Mouse (Mus musculus) liver, embryonic 13.5 days (tissue): ENCODE data around the gene Mcmbp. TPM values are rescaled to one million over a fixed set of nuclear protein-coding genes. Genes with fewer than 3 reads are reported as not detected.
A peak's percentile ranks its signal among the peaks of the same experiment; 100 is the strongest.

Source experiments
- ATAC-seq: fragments of 200-750 bp; cut with Nextera tagmentation; 2 replicates; pipeline ENCODE4 v1.8.0; 2017; ENCODE audit warnings: low read depth, mild to moderate bottlenecking, moderate number of reproducible peaks, moderate library complexity
- DNase-seq: peaks from one replicate; pipeline ENCODE4 v3.0.0; 2022
- H3K27ac ChIP-seq: fragments of 300-500 bp; sonication (generic); 2 replicates; pipeline ENCODE4 v1.5.1; 2015; ENCODE audit warnings: moderate library complexity, mild to moderate bottlenecking, inconsistent platforms
- H3K27me3 ChIP-seq: fragments of 300-500 bp; sonication (generic); 2 replicates; pipeline ENCODE4 v1.6.1; 2015; ENCODE audit warnings: mild to moderate bottlenecking, inconsistent platforms
- H3K36me3 ChIP-seq: fragments of 300-500 bp; sonication (generic); 2 replicates; pipeline ENCODE4 v1.6.1; 2015; ENCODE audit warnings: mild to moderate bottlenecking, inconsistent platforms
- H3K4me1 ChIP-seq: fragments of 300-500 bp; sonication (generic); replicated peaks from 2 replicates; pipeline ENCODE4 v1.6.1; 2015; ENCODE audit warnings: inconsistent platforms
- H3K4me2 ChIP-seq: fragments of 300-500 bp; sonication (generic); 2 replicates; pipeline ENCODE4 v1.6.1; 2015; ENCODE audit warnings: inconsistent platforms, mild to moderate bottlenecking, moderate library complexity
- H3K4me3 ChIP-seq: fragments of 300-500 bp; sonication (generic); replicated peaks from 2 replicates; pipeline ENCODE4 v1.5.1; 2015; ENCODE audit warnings: mild to moderate bottlenecking, inconsistent platforms
- H3K9ac ChIP-seq: fragments of 300-500 bp; sonication (generic); 2 replicates; pipeline ENCODE4 v1.6.1; 2015; ENCODE audit warnings: mild to moderate bottlenecking, inconsistent platforms
- H3K9me3 ChIP-seq: fragments of 300-500 bp; sonication (generic); replicated peaks from 2 replicates; pipeline ENCODE4 v1.6.1; 2016; ENCODE audit warnings: inconsistent platforms
- WGBS: fragments of 180-500 bp; shearing (Covaris S2); methylation state at CpG from one replicate; pipeline ENCODE4 v1.1.7; 2015; ENCODE audit not compliant: insufficient replicate concordance; 5-methylcytosine and 5-hydroxymethylcytosine counted together
- polyA plus RNA-seq: library from polyadenylated mRNA; unstranded; fragments of >200 nt; fragmentation: Nextera tagmentation; extraction: Ambion mirVana; gene quantifications from 2 replicates; pipeline ENCODE4 v1.2.1, GENCODE M21; 2015

The Mcmbp gene
- polyA plus RNA-seq, 1 experiment from 2014 or later = 27.1 TPM

GRCm38 (mm10) chr7:128744684-128745485 lies 4.6 kb upstream of the Mcmbp start, which contains the start of gene Sec23ip:
Gene Sec23ip (plus strand): TSS chr7:128744943.
- no peaks in the 10 kb centered on the region for H3K9me3 ChIP-seq
- peak within 1 kb of the TSS; percentile 84 for H3K27ac ChIP-seq
- peak within 1 kb of the TSS; percentile 86 for H3K4me2 ChIP-seq
- under 1% methylated on average over 55 of the region's 55 CpGs for WGBS
- ATAC-seq (peak; percentile 79), DNase-seq (peak; percentile 96)
- peaks cover 6% of the 10 kb centered on the region for H3K36me3 ChIP-seq
- peaks cover 63% of the 10 kb centered on the region for H3K4me1 ChIP-seq
- peak within 1 kb of the TSS; percentile 94 for H3K9ac ChIP-seq
- H3K27me3 ChIP-seq = peaks cover 21% of the 10 kb centered on the region
- H3K4me3 ChIP-seq = peak within 1 kb of the TSS; percentile 93

GRCm38 (mm10) chr7:128743898-128744297 lies 3.6 kb upstream of the Mcmbp start:
- DNase-seq = no peak
- Histone ChIP-seq H3K36me3 (peaks cover 4% of the 10 kb centered on the region; the same call in 1 of the 2 replicates), H3K27me3 (peaks cover 21% of the 10 kb centered on the region), H3K9ac (no peak overlapping the region), H3K4me2 (peak overlapping the region; percentile 86), H3K4me3 (peak overlapping the region; percentile 93), H3K4me1 (peaks cover 59% of the 10 kb centered on the region), H3K27ac (no peak overlapping the region), H3K9me3 (no peaks in the 10 kb centered on the region)
- no peak for ATAC-seq
- WGBS = 31% methylated on average over 2 of the region's 2 CpGs

GRCm38 (mm10) chr7:128739462-128740277 lies 625 bp downstream of the Mcmbp start:
- Histone ChIP-seq H3K36me3 (peaks cover 3% of the 10 kb centered on the region), H3K9ac (peak overlapping the region; percentile 93), H3K4me2 (peak overlapping the region; percentile 95), H3K4me1 (peaks cover 52% of the 10 kb centered on the region), H3K4me3 (peak overlapping the region; percentile 89), H3K27me3 (peaks cover 21% of the 10 kb centered on the region), H3K27ac (peak overlapping the region; percentile 81), H3K9me3 (no peaks in the 10 kb centered on the region)
- peak; percentile 41 for ATAC-seq
- DNase-seq = peak; percentile 28
- under 1% methylated on average over 67 of the region's 80 CpGs for WGBS

GRCm38 (mm10) chr7:128739116-128739461 lies 1.2 kb downstream of the Mcmbp start:
- Histone ChIP-seq H3K36me3 (peaks cover 6% of the 10 kb centered on the region), H3K4me3 (peak overlapping the region; percentile 89), H3K27ac (no peak overlapping the region), H3K27me3 (peaks cover 19% of the 10 kb centered on the region), H3K9ac (peak overlapping the region; percentile 93), H3K4me1 (peaks cover 50% of the 10 kb centered on the region), H3K9me3 (no peaks in the 10 kb centered on the region), H3K4me2 (peak overlapping the region; percentile 95)
- no peak for DNase-seq
- no peak for ATAC-seq
- 1% methylated on average over 15 of the region's 15 CpGs for WGBS

GRCm38 (mm10) chr7:128738041-128738440 lies 2.3 kb downstream of the Mcmbp start:
- DNase-seq (no peak), ATAC-seq (no peak)
- peak overlapping the region; percentile 14; the same call in 1 of the 2 replicates for H3K9ac ChIP-seq
- peaks cover 12% of the 10 kb centered on the region for H3K27me3 ChIP-seq
- H3K4me1 ChIP-seq = peaks cover 46% of the 10 kb centered on the region
- 41% methylated on average over 5 of the region's 5 CpGs for WGBS
- no peak overlapping the region for H3K27ac ChIP-seq
- H3K4me2 ChIP-seq = peak overlapping the region; percentile 95
- no peaks in the 10 kb centered on the region for H3K9me3 ChIP-seq
- H3K36me3 ChIP-seq = peaks cover 6% of the 10 kb centered on the region
- H3K4me3 ChIP-seq = peak overlapping the region; percentile 89

- Histone ChIP-seq H3K27ac (no peak overlapping the region), H3K4me1 (peaks cover 52% of the 10 kb centered on the region), H3K9me3 (no peaks in the 10 kb centered on the region), H3K4me2 (no peak overlapping the region), H3K4me3 (no peak overlapping the region), H3K9ac (no peak overlapping the region), H3K27me3 (no peaks in the 10 kb centered on the region), H3K36me3 (peaks cover 6% of the 10 kb centered on the region)
- WGBS = 64% methylated on average over 2 of the region's 2 CpGs
- DNase-seq (no peak), ATAC-seq (peak; percentile 5; the same call in 1 of the 2 replicates)
Measured at GRCm38 (mm10) chr7:128731585-128731984, 8.7 kb downstream of the Mcmbp start.

GRCm38 (mm10) chr7:128728738-128729137 lies 11.6 kb downstream of the Mcmbp start:
- Histone ChIP-seq H3K4me1 (peaks cover 56% of the 10 kb centered on the region), H3K9ac (no peak overlapping the region), H3K4me3 (no peak overlapping the region), H3K36me3 (no peaks in the 10 kb centered on the region), H3K9me3 (no peaks in the 10 kb centered on the region), H3K27ac (no peak overlapping the region), H3K4me2 (no peak overlapping the region), H3K27me3 (no peaks in the 10 kb centered on the region)
- WGBS = 71% methylated on average over 10 of the region's 10 CpGs
- DNase-seq = no peak
- no peak for ATAC-seq

- ATAC-seq = no peak
- 56% methylated on average over 5 of the region's 5 CpGs for WGBS
- H3K4me3 ChIP-seq = no peak overlapping the region
- H3K27me3 ChIP-seq = no peaks in the 10 kb centered on the region
- peaks cover 7% of the 10 kb centered on the region for H3K36me3 ChIP-seq
- no peak overlapping the region for H3K9ac ChIP-seq
- H3K27ac ChIP-seq = no peak overlapping the region
- no peaks in the 10 kb centered on the region for H3K9me3 ChIP-seq
- no peak overlapping the region for H3K4me2 ChIP-seq
- DNase-seq = no peak
- H3K4me1 ChIP-seq = peaks cover 50% of the 10 kb centered on the region
Measured at GRCm38 (mm10) chr7:128727701-128728100, 12.6 kb downstream of the Mcmbp start.

- H3K4me3 ChIP-seq = no peak overlapping the region
- no peak overlapping the region for H3K27ac ChIP-seq
- peaks cover 45% of the 10 kb centered on the region for H3K4me1 ChIP-seq
- DNase-seq = no peak
- H3K4me2 ChIP-seq = no peak overlapping the region
- no peaks in the 10 kb centered on the region for H3K27me3 ChIP-seq
- WGBS = 83% methylated on average over 10 of the region's 10 CpGs
- H3K36me3 ChIP-seq = peaks cover 12% of the 10 kb centered on the region
- H3K9ac ChIP-seq = no peak overlapping the region
- ATAC-seq = no peak
- H3K9me3 ChIP-seq = no peaks in the 10 kb centered on the region
Measured at GRCm38 (mm10) chr7:128726999-128727398, 13.3 kb downstream of the Mcmbp start.

GRCm38 (mm10) chr7:128725189-128725588 lies 15.1 kb downstream of the Mcmbp start:
- Histone ChIP-seq H3K27me3 (no peaks in the 10 kb centered on the region), H3K27ac (no peak overlapping the region), H3K9ac (no peak overlapping the region), H3K4me3 (no peak overlapping the region), H3K4me1 (peaks cover 35% of the 10 kb centered on the region), H3K36me3 (peaks cover 23% of the 10 kb centered on the region), H3K9me3 (no peaks in the 10 kb centered on the region), H3K4me2 (no peak overlapping the region)
- 82% methylated on average over 9 of the region's 9 CpGs for WGBS
- ATAC-seq = peak; percentile 20; the same call in 1 of the 2 replicates
- no peak for DNase-seq

GRCm38 (mm10) chr7:128724761-128725160 lies 15.5 kb downstream of the Mcmbp start:
- Histone ChIP-seq H3K9ac (no peak overlapping the region), H3K4me3 (no peak overlapping the region), H3K27me3 (no peaks in the 10 kb centered on the region), H3K27ac (no peak overlapping the region), H3K9me3 (no peaks in the 10 kb centered on the region), H3K36me3 (peaks cover 26% of the 10 kb centered on the region), H3K4me2 (no peak overlapping the region), H3K4me1 (peaks cover 35% of the 10 kb centered on the region)
- ATAC-seq = peak; percentile 78
- peak; percentile 46 for DNase-seq
- 33% methylated on average over 4 of the region's 4 CpGs for WGBS
